Mouse (Mus musculus) heart, embryonic 15.5 days (tissue): Measurements from ENCODE around the gene Dscam. TPM values are rescaled to one million over a fixed set of nuclear protein-coding genes. Genes with fewer than 3 reads are reported as not detected.

Source experiments
- ATAC-seq: fragments of 200-750 bp; cut with Nextera tagmentation; replicated peaks from 2 replicates; pipeline ENCODE4 v1.8.0; 2017; ENCODE audit warnings: low read depth, moderate TSS enrichment; ENCODE audit not compliant: insufficient number of reproducible peaks, insufficient read depth, low FRiP score
- H3K27ac ChIP-seq: fragments of 300-500 bp; sonication (generic); 2 replicates; pipeline ENCODE4 v1.5.1; 2015; ENCODE audit warnings: mild to moderate bottlenecking, inconsistent platforms
- H3K27me3 ChIP-seq: fragments of 300-500 bp; sonication (generic); 2 replicates; pipeline ENCODE4 v1.6.1; 2015; ENCODE audit warnings: inconsistent platforms
- H3K36me3 ChIP-seq: fragments of 300-500 bp; sonication (generic); 2 replicates; pipeline ENCODE4 v1.6.1; 2015; ENCODE audit warnings: mild to moderate bottlenecking, inconsistent platforms
- H3K4me1 ChIP-seq: fragments of 300-500 bp; sonication (generic); replicated peaks from 2 replicates; pipeline ENCODE4 v1.6.1; 2015; ENCODE audit warnings: inconsistent platforms
- H3K4me2 ChIP-seq: fragments of 300-500 bp; sonication (generic); 2 replicates; pipeline ENCODE4 v1.6.1; 2015; ENCODE audit warnings: inconsistent platforms, mild to moderate bottlenecking, moderate library complexity
- H3K4me3 ChIP-seq: fragments of 300-500 bp; sonication (generic); 2 replicates; pipeline ENCODE4 v1.5.1; 2015; ENCODE audit warnings: mild to moderate bottlenecking, inconsistent platforms
- H3K9ac ChIP-seq: fragments of 300-500 bp; sonication (generic); 2 replicates; pipeline ENCODE4 v1.6.1; 2015; ENCODE audit warnings: mild to moderate bottlenecking, inconsistent platforms
- H3K9me3 ChIP-seq: fragments of 300-500 bp; sonication (generic); replicated peaks from 2 replicates; pipeline ENCODE4 v1.6.1; 2016; ENCODE audit warnings: inconsistent platforms
- WGBS: fragments of 180-500 bp; shearing (Covaris S2); methylation state at CpG from one replicate; pipeline ENCODE4 v1.1.7; 2015; ENCODE audit warnings: mixed read lengths; 5-methylcytosine and 5-hydroxymethylcytosine counted together
- polyA plus RNA-seq: library from polyadenylated mRNA; unstranded; fragments of >200 nt; fragmentation: Nextera tagmentation; extraction: Ambion mirVana; gene quantifications from 2 replicates; pipeline ENCODE4 v1.2.1, GENCODE M21; 2015

The Dscam gene
- polyA plus RNA-seq, 1 experiment from 2014 or later: not detected

DNA sequence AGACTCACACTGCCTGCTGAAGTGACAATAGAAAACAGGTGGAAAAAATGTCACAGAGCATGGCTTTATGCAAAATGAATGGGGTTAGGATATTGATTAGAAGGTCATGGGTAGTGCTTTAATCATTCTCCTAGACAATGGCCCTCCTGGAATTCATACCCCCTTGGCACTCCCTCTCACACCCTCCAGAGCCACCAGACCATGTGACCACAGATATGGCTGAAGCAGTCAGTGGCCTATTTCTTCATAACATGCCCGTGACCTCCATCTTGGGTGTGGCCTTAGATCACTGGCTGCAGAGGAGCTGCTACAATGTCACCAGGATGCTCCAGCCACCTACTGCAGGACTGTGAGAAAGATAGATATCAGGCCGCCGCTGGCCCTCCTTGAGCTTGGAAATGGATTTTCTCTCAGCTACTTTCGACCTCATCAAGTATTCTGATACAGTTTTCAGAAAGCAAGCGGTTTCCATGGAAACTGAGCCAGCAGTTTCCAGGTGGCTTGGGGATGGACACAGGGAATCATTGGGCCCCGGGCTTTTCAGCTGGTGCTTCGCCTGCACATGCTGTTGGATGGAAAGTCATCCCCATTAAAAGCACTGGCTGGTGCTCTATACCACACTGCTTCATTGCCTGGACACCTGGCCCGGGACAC lies 445.4 kb downstream of the Dscam start:
- Histone ChIP-seq H3K4me2 (no peak overlapping the region), H3K9me3 (no peaks in the 10 kb centered on the region), H3K4me1 (no peaks in the 10 kb centered on the region), H3K9ac (no peak overlapping the region), H3K4me3 (no peak overlapping the region), H3K27me3 (no peaks in the 10 kb centered on the region), H3K27ac (no peak overlapping the region), H3K36me3 (no peaks in the 10 kb centered on the region)
- 84% methylated on average over 8 of the region's 8 CpGs for WGBS
- ATAC-seq: no peak

DNA sequence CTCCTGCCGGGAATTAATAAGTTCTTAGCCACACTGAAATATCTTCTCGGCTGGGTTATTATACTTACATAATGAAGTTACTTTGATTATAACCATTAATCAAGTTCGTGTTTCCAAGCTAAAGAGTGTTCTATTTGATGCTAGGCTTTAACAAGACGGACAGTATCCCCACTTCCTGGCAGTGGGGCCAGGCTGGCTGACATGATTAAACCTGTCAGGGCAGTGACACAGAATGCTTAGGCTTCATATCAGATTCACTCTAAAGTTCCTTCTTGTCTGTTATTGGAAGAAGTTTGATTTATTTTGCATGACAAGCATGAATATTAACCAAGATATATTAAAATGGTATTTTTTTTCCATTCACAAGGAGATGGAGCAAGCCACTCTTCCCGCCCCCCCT lies 446.0 kb downstream of the Dscam start:
- no peaks in the 10 kb centered on the region for H3K36me3 ChIP-seq
- H3K9me3 ChIP-seq: no peaks in the 10 kb centered on the region
- H3K27me3 ChIP-seq: no peaks in the 10 kb centered on the region
- H3K9ac ChIP-seq: no peak overlapping the region
- H3K27ac ChIP-seq: no peak overlapping the region
- no peaks in the 10 kb centered on the region for H3K4me1 ChIP-seq
- H3K4me3 ChIP-seq: no peak overlapping the region
- no peak for ATAC-seq
- no peak overlapping the region for H3K4me2 ChIP-seq
- WGBS: 69% methylated on average over 5 of the region's 5 CpGs

DNA sequence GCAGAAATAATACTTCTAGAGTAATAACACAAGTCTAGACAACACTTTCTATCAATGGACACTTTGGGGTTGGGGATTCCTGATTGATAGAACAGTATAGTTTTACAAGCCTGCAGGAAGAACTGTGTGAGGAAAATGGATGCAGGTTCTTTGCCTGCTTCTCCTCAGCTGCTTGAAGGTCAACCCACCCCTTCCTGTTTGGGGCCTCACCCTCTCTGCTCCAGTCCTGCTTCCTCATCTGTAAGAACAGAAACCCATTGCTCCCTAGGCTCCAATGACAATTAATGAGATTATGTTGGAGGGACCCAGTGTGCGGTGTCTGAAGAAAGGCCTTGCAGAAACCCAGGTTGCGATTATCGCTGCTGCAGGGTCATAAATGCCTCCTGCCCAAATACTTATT lies 446.4 kb downstream of the Dscam start:
- Histone ChIP-seq H3K9me3 (no peaks in the 10 kb centered on the region), H3K27ac (no peak overlapping the region), H3K9ac (no peak overlapping the region), H3K36me3 (no peaks in the 10 kb centered on the region), H3K4me3 (no peak overlapping the region), H3K27me3 (no peaks in the 10 kb centered on the region), H3K4me1 (no peaks in the 10 kb centered on the region), H3K4me2 (no peak overlapping the region)
- no peak for ATAC-seq
- WGBS: 83% methylated on average over 3 of the region's 3 CpGs

GRCm38 (mm10) chr16:96723066-96723669 lies 447.4 kb downstream of the Dscam start:
- no peak overlapping the region for H3K4me2 ChIP-seq
- H3K4me1 ChIP-seq: no peaks in the 10 kb centered on the region
- H3K27ac ChIP-seq: no peak overlapping the region
- H3K4me3 ChIP-seq: no peak overlapping the region
- no peaks in the 10 kb centered on the region for H3K36me3 ChIP-seq
- no peak for ATAC-seq
- no peaks in the 10 kb centered on the region for H3K9me3 ChIP-seq
- H3K9ac ChIP-seq: no peak overlapping the region
- no peaks in the 10 kb centered on the region for H3K27me3 ChIP-seq
- 94% methylated on average over 2 of the region's 2 CpGs for WGBS

DNA sequence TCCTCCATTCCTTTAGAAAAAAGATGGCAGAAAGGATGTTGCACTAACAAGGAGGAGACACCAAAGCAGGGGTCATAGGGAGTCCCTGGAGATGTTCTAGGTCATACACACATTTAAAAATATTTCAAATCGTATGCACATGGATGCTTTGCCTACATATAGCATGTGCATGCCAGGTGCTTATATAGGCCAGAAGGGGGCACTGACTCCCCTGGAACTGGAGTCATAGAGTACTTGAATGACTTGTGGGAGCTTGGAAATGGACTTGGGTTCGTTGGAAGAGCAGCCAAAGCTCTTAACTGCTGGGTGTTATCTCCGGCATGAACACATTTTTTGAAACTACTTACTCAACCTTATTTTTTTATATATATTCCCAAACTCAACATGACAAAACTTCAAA lies 448.4 kb downstream of the Dscam start:
- WGBS: 48% methylated on average over 3 of the region's 3 CpGs
- Histone ChIP-seq H3K27ac (no peak overlapping the region), H3K9ac (no peak overlapping the region), H3K4me3 (no peak overlapping the region), H3K9me3 (no peaks in the 10 kb centered on the region), H3K27me3 (no peaks in the 10 kb centered on the region), H3K4me2 (no peak overlapping the region), H3K36me3 (no peaks in the 10 kb centered on the region), H3K4me1 (no peaks in the 10 kb centered on the region)
- ATAC-seq: no peak

GRCm38 (mm10) chr16:96721241-96721640 lies 449.3 kb downstream of the Dscam start:
- H3K27ac ChIP-seq: no peak overlapping the region
- no peak for ATAC-seq
- WGBS: 54% methylated on average over 9 of the region's 9 CpGs
- H3K4me3 ChIP-seq: no peak overlapping the region
- no peaks in the 10 kb centered on the region for H3K27me3 ChIP-seq
- no peaks in the 10 kb centered on the region for H3K4me1 ChIP-seq
- no peaks in the 10 kb centered on the region for H3K36me3 ChIP-seq
- H3K9ac ChIP-seq: no peak overlapping the region
- H3K9me3 ChIP-seq: no peaks in the 10 kb centered on the region
- H3K4me2 ChIP-seq: no peak overlapping the region

DNA sequence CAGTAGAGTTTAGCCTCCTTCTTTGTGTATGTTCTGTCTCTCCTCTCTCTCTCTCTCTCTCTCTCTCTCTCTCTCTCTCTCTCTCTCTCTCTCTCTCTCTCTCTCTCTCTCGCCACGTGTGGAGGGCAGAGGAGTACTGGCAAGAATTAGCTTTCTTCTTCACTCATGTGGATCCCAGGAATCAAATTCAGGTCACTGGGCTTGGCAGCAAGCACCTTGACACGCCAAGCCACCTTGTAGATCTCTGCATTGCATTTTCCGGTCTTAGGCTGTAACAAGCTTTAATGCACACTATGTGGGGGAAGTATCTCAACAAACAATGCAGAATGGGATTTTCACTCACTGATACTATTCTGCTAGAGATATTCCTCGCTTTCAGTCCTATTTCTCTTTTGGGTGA lies 449.9 kb downstream of the Dscam start:
- Histone ChIP-seq H3K4me2 (no peak overlapping the region), H3K9ac (no peak overlapping the region), H3K9me3 (no peaks in the 10 kb centered on the region), H3K27me3 (no peaks in the 10 kb centered on the region), H3K4me3 (no peak overlapping the region), H3K4me1 (no peaks in the 10 kb centered on the region), H3K27ac (no peak overlapping the region), H3K36me3 (no peaks in the 10 kb centered on the region)
- no peak for ATAC-seq
- 66% methylated on average over 5 of the region's 5 CpGs for WGBS

- Histone ChIP-seq H3K4me3 (no peak overlapping the region), H3K27me3 (no peaks in the 10 kb centered on the region), H3K9ac (no peak overlapping the region), H3K4me2 (no peak overlapping the region), H3K9me3 (no peaks in the 10 kb centered on the region), H3K36me3 (no peaks in the 10 kb centered on the region), H3K4me1 (no peaks in the 10 kb centered on the region), H3K27ac (no peak overlapping the region)
- no peak for ATAC-seq
- 6% methylated on average over 2 of the region's 2 CpGs for WGBS
These were observed 452.3 kb downstream of the Dscam start for GRCm38 (mm10) chr16:96718221-96718620.

DNA sequence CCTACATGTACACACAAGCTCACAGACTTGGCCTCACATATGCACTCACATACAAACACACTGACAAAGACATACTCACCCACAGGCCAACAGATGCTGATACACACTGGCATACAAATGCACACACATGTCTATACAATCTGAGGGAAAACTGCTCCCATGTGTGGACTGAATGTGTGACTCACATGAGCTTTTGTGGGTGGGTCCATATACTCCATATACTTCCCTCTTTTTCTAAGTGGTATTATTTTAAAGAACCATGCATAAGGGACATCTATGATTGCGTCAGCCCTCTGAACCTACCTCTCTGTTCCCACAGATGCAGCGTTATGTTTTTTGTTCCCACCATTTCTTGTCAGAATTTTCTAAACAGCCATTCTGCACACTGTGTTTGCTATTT lies 453.9 kb downstream of the Dscam start:
- no peaks in the 10 kb centered on the region for H3K27me3 ChIP-seq
- H3K4me2 ChIP-seq: no peak overlapping the region
- no peak overlapping the region for H3K4me3 ChIP-seq
- no peak overlapping the region for H3K9ac ChIP-seq
- no peaks in the 10 kb centered on the region for H3K36me3 ChIP-seq
- H3K4me1 ChIP-seq: no peaks in the 10 kb centered on the region
- H3K9me3 ChIP-seq: no peaks in the 10 kb centered on the region
- no peak overlapping the region for H3K27ac ChIP-seq
- 88% methylated on average over 2 of the region's 2 CpGs for WGBS
- ATAC-seq: no peak

- H3K9ac ChIP-seq: no peak overlapping the region
- no peaks in the 10 kb centered on the region for H3K36me3 ChIP-seq
- H3K27me3 ChIP-seq: no peaks in the 10 kb centered on the region; the same call in 1 of the 2 replicates
- WGBS: 43% methylated on average over 4 of the region's 4 CpGs
- no peak overlapping the region for H3K27ac ChIP-seq
- H3K9me3 ChIP-seq: no peaks in the 10 kb centered on the region
- no peak overlapping the region for H3K4me3 ChIP-seq
- H3K4me1 ChIP-seq: no peaks in the 10 kb centered on the region
- no peak for ATAC-seq
- no peak overlapping the region for H3K4me2 ChIP-seq
These were observed 458.6 kb downstream of the Dscam start for GRCm38 (mm10) chr16:96711935-96712334.

DNA sequence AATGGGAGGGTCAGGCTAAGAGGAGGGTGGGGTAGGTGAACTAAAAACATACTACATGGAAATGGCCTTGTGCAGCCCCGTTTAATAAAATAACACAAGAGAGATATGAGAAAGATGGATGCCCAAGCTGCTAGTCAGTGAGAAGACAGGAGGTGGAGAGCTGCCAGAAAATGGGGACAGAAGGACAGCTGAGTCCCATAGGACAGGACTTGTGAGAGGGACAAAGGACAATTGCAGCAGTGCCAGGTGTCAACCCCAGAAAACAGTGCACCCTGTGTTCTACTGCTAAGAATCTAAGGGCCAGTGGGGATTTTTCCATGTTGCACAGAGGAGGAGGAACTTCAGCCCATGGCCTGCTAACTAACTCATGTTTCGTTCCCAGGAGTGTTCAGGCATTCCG lies 470.0 kb downstream of the Dscam start:
- Histone ChIP-seq H3K27ac (no peak overlapping the region), H3K4me2 (no peak overlapping the region), H3K4me3 (no peak overlapping the region), H3K9me3 (no peaks in the 10 kb centered on the region), H3K4me1 (no peaks in the 10 kb centered on the region), H3K27me3 (no peaks in the 10 kb centered on the region; the same call in 1 of the 2 replicates), H3K36me3 (no peaks in the 10 kb centered on the region), H3K9ac (no peak overlapping the region)
- 69% methylated on average over 3 of the region's 3 CpGs for WGBS
- no peak for ATAC-seq

DNA sequence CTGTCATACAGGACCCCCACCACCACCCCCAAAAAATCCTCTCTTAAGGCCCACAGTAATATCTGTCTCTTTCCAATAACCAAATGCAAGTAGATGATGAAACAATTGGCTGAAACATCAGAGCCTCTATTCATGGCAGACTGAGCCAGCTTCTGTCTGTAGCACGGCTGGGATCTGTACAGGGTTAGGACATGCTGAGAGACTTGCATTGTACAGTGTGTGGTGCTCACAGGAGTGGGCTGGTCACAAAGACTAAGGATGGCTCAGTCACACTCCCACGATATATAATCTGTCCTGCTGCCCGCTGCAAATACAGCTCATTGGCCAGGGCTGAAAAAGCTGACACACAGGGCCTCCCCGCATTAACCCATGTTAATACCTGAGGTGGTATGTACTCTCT lies 474.7 kb downstream of the Dscam start:
- Histone ChIP-seq H3K4me1 (no peaks in the 10 kb centered on the region), H3K36me3 (no peaks in the 10 kb centered on the region), H3K4me3 (no peak overlapping the region), H3K4me2 (no peak overlapping the region), H3K27me3 (no peaks in the 10 kb centered on the region), H3K9me3 (no peaks in the 10 kb centered on the region), H3K9ac (no peak overlapping the region), H3K27ac (no peak overlapping the region)
- 71% methylated on average over 4 of the region's 4 CpGs for WGBS
- no peak for ATAC-seq
